7 mouse cellular contexts compared by ENCODE assay signal in the genomic region with DNA sequence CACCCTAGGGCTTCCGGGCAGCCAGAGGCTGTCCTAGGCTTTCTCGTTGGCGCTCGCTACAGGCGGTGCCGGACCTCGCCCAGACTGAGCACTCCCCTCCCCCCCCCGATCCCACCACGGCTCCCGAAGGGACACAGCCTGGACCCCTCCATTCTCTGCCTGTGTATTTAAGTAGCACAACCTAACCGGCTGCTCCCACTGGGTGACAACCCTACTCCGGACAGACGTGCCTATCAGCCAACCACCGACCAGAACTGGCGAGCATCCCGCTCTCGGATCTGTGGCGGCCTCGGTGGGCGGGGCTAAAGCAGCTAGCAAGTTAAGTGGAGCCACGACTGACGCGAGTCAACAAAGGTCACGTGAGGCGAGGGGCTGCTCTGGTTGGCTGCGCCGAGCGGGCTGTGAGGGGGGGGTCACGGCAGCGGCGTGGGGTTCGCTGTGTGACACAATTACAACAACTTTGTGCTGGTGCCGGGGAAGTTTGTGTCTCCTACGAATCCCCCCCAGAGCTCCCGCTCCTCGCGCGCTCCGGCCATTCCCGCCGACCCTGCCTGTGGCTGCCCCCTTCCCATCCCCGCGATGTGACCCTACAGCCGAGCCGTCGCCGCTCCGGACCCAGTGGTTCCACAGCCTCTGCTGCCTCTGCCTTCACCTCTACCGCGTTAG. TPM values are rescaled to one million over a fixed set of nuclear protein-coding genes. Genes with fewer than 3 reads are reported as not detected.
DNase-seq lines count a peak whose midpoint lies in the region; ATAC-seq and TF ChIP-seq lines count a peak whose summit lies in the region.

A gene (plus strand): TSS at position 384 of the 666 bp plus-strand sequence.

- no peak for TF ChIP-seq CTCF in intestine, postnatal 0 days (IDR thresholded peaks at IDR 0.05; ENCODE audit: low read depth)
- TF ChIP-seq CTCF in small intestine, adult 2 months (IDR thresholded peaks at IDR 0.05; ENCODE audit: extremely low read depth, insufficient read length, insufficient replicate concordance, low read depth, low read length), result no peak

- no peaks in the 10 kb centered on the region for H3K36me3 ChIP-seq in embryonic facial prominence, embryonic 10.5 days (replicated peaks)
- no peaks in the 10 kb centered on the region for H3K36me3 ChIP-seq in intestine, postnatal 0 days (ENCODE audit: control insufficient read depth, insufficient read depth)
- no peaks in the 10 kb centered on the region for H3K36me3 ChIP-seq in midbrain, embryonic 12.5 days
- H3K36me3 ChIP-seq in small intestine, adult 2 months (ENCODE audit: control insufficient read depth, insufficient read depth, low read length), result no peaks in the 10 kb centered on the region

- no peaks in the 10 kb centered on the region for H3K27me3 ChIP-seq in embryonic facial prominence, embryonic 10.5 days (replicated peaks; ENCODE audit: low read depth, poor library complexity, severe bottlenecking)
- H3K27me3 ChIP-seq in intestine, postnatal 0 days (replicated peaks; ENCODE audit: control insufficient read depth, insufficient read depth, low read length), result no peaks in the 10 kb centered on the region
- no peaks in the 10 kb centered on the region for H3K27me3 ChIP-seq in midbrain, embryonic 12.5 days
- H3K27me3 ChIP-seq in small intestine, adult 2 months (ENCODE audit: control insufficient read depth, insufficient read depth, low read length), result no peaks in the 10 kb centered on the region

- TF ChIP-seq POLR2A in small intestine, adult 2 months (IDR thresholded peaks at IDR 0.05; ENCODE audit: low read depth, low read length), result peak; percentile 44

- intact Hi-C loops in left cerebral cortex, postnatal 4 days (cut with DNase I), result loop anchor here (10.0 kb wide), 2 partner anchors 92 to 608 kb away; no protein-coding TSS in a partner anchor

- peak; percentile 96 for DNase-seq in adrenal gland, postnatal 10 days
- DNase-seq in embryonic facial prominence, embryonic 10.5 days (ENCODE audit: low spot score), result peak; percentile 97
- DNase-seq in gonadal fat pad, adult 2 months (ENCODE audit: low read depth), result peak; percentile 50
- peak; percentile 98 for DNase-seq in left cerebral cortex, postnatal 4 days

- under 1% methylated on average over 50 of the region's 50 CpGs for WGBS in embryonic facial prominence, embryonic 10.5 days
- under 1% methylated on average over 48 of the region's 50 CpGs for WGBS in intestine, postnatal 0 days
- WGBS in midbrain, embryonic 12.5 days, result 1% methylated on average over 50 of the region's 50 CpGs
- under 1% methylated on average over 50 of the region's 50 CpGs for WGBS in small intestine, adult 2 months

- H3K9ac ChIP-seq in intestine, postnatal 0 days (ENCODE audit: low read depth, low read length), result peak within 1 kb of the TSS; percentile 94
- peak within 1 kb of the TSS; percentile 89 for H3K9ac ChIP-seq in midbrain, embryonic 12.5 days (replicated peaks)

- peak within 1 kb of the TSS; percentile 78 for H3K4me2 ChIP-seq in intestine, postnatal 0 days (replicated peaks; ENCODE audit: low read depth)
- peak within 1 kb of the TSS; percentile 58 for H3K4me2 ChIP-seq in midbrain, embryonic 12.5 days (replicated peaks)

- no peaks in the 10 kb centered on the region for H3K9me3 ChIP-seq in embryonic facial prominence, embryonic 10.5 days
- no peaks in the 10 kb centered on the region for H3K9me3 ChIP-seq in intestine, postnatal 0 days (ENCODE audit: control insufficient read depth)
- no peaks in the 10 kb centered on the region for H3K9me3 ChIP-seq in midbrain, embryonic 12.5 days

- peak within 1 kb of the TSS; percentile 96 for H3K27ac ChIP-seq in embryonic facial prominence, embryonic 10.5 days (replicated peaks)
- peak within 1 kb of the TSS; percentile 96 for H3K27ac ChIP-seq in intestine, postnatal 0 days (ENCODE audit: low read depth, low read length)
- H3K27ac ChIP-seq in midbrain, embryonic 12.5 days (replicated peaks), result peak within 1 kb of the TSS; percentile 96
- peak within 1 kb of the TSS; percentile 98 for H3K27ac ChIP-seq in small intestine, adult 2 months (ENCODE audit: insufficient read depth, low read depth, low read length)

- peak within 1 kb of the TSS; percentile 84 for H3K4me3 ChIP-seq in embryonic facial prominence, embryonic 10.5 days
- H3K4me3 ChIP-seq in intestine, postnatal 0 days (ENCODE audit: low read depth, low read length), result peak within 1 kb of the TSS; percentile 77
- H3K4me3 ChIP-seq in midbrain, embryonic 12.5 days, result peak within 1 kb of the TSS; percentile 85
- H3K4me3 ChIP-seq in small intestine, adult 2 months (ENCODE audit: low read depth, low read length), result peak within 1 kb of the TSS; percentile 99

- no peaks in the 10 kb centered on the region for H3K4me1 ChIP-seq in embryonic facial prominence, embryonic 10.5 days
- H3K4me1 ChIP-seq in intestine, postnatal 0 days (replicated peaks; ENCODE audit: control insufficient read depth, insufficient read depth, low read length), result no peaks in the 10 kb centered on the region
- H3K4me1 ChIP-seq in midbrain, embryonic 12.5 days, result no peaks in the 10 kb centered on the region
- no peaks in the 10 kb centered on the region for H3K4me1 ChIP-seq in small intestine, adult 2 months (ENCODE audit: control insufficient read depth, insufficient read depth, insufficient read length, low read length)

- peak; percentile 99 for ATAC-seq in intestine, postnatal 0 days
- peak; percentile 99 for ATAC-seq in midbrain, embryonic 12.5 days (ENCODE audit: low FRiP score, low read depth)

RNA-seq across cellular contexts. Expression of the gene that starts here (rescaled TPM):
- total RNA-seq in adrenal gland, postnatal 10 days (2021), result 10 to 100 TPM; 36.6 to 73.5 TPM
- 31.8 and 33.6 TPM in 2 replicates for polyA plus RNA-seq in embryonic facial prominence, embryonic 10.5 days (2016; fragmentation: Nextera tagmentation; extraction: Ambion mirVana)
- 14.2 and 21.1 TPM in 2 replicates for polyA plus RNA-seq in gonadal fat pad, adult 2 months (2012; rRNA removed)
- polyA plus RNA-seq in intestine, postnatal 0 days (2015; fragmentation: Nextera tagmentation; extraction: Ambion mirVana), result 9.5 and 10.6 TPM in 2 replicates
- 10 to 100 TPM; 43.8 to 57.2 TPM for total RNA-seq in left cerebral cortex, postnatal 4 days (2021)
- 35.3 and 39.0 TPM in 2 replicates for polyA plus RNA-seq in midbrain, embryonic 12.5 days (2016; fragmentation: Nextera tagmentation; extraction: Ambion mirVana)
- 4.4 and 7.3 TPM in 2 replicates for polyA plus RNA-seq in small intestine, adult 2 months (2012; rRNA removed)

Comparison
In these comparisons a context has a peak if more than half of its experiments do, and no peak if none do; other contexts are left out.
1. Peak in every context shown above with its lines: DNase-seq, ATAC-seq, H3K4me3 ChIP-seq and H3K27ac ChIP-seq.